Mouse (Mus musculus) lung, adult 18-20 months (tissue): Measurements from ENCODE around the gene Olfr1352.
"Not testable (repeated sequence)": the region's sequence is repeated elsewhere in the genome, so short reads cannot be mapped to it uniquely, and the experiment has no call there.

ENCODE experiments used
- DNase-seq, 2 experiments: peaks; one replicate each; pipeline ENCODE4 v3.0.0; 2022; ENCODE audit warnings: mixed read lengths in 2 of 2

Gene Olfr1352

DNA sequence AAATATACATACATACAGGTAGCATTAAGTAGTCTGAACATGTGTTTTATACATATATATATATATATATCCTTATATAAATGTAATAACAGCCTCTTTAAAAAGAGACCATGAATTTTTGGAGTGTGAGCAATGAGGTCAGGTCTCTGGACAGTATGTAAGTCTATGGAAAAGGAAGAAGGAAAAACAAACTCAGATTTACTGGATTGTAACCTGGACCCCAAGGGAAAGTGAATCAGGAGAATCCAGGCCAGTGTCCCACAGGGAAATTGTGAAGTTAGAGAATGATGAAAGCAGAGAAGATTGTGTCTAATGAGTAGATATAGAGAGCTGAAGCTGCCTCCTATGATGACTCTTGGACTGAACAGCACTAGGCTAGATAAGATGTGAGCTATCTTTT is at the start of gene Olfr1352:
Gene Olfr1352, plus strand, starts transcription at position 301 of the 400 bp plus-strand sequence.
- DNase-seq = no peak

DNA sequence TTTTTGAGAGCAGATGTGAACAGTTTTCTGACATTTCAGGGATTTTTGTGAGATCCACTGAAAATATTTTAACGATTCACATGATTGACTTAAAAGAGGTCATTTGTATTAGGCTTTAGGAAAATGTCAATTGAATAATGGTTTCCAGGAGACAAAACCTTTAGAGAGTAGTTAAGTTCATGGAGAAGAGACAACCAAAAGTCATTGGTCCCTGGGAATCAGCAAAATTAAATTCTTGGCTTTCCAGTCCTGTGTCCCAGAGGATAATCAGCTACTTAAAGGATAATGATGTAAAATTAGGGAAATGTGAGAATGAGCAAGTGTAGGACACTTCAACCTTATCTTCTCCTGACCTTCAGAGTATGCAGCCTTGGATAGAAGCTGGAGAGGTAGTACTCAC is 30.5 kb upstream of the Olfr1352 start, which contains the start of gene Olfr8:
Gene Olfr8, plus strand, starts transcription at position 301 of the 400 bp plus-strand sequence.
- not testable (repeated sequence) for DNase-seq

DNA sequence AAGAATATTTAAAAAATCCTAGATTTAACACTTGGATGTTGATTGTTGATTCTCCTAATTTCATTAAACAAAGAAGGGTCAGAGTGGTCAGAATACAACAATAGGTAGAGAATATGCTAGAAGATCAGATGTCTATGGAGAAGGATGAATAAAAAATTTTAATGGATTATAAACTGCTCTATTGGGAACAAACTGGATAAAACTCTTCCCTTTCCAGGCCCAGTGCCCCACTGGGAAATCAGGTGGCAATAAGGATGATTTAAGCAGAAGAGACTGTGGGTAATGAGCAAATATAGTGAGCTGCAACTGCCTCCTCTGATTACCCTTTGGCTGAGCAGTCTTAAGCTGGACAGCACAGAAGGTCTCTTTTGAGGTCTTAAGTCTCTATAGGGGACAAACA is 17.8 kb upstream of the Olfr1352 start, which contains the start of gene Olfr1353:
Gene Olfr1353, plus strand, starts transcription at position 301 of the 400 bp plus-strand sequence.
- not testable (repeated sequence) for DNase-seq

DNA sequence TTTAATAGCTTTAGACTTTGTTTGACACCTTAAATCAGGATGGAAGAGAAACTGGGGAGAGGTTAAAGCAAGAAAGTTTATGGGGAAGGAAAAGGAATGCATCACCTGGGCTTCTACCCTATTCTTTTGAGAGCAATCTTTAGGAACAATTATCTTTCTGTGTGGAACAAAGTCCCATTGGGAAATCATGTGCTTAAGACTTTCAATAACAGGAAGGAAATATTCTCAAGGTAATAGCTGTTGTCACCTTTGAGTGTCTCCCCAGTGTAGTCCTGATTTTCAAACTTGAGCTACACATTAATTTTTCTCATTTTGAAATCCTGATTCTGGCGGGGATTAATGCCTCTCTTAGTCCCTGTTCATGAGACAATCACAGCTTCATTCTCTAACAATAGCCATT is 31.3 kb downstream of the Olfr1352 start, which contains the start of gene Olfr1351:
Gene Olfr1351, plus strand, starts transcription at position 301 of the 400 bp plus-strand sequence.
- DNase-seq = no peak

DNA sequence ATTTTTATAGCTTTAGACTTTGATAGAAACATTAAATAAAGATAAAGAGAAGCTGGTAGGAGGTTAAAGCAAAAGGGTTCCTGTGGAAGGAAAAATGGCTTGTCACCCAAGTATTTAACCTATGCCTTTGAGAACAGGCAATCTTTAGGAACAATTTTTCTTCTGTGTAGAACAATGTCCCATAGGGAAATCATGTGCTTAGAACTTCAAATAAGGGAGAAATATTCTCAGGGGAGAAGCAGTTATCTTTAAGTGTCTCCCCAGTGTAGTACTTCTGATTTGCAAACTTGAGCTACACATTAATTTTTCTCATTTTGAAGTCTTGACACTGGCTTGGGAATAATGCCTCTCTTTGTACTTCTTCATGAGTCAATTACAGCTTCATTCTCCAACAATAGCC is 47.6 kb downstream of the Olfr1352 start, which contains the start of gene Olfr57:
Gene Olfr57, plus strand, starts transcription at position 301 of the 400 bp plus-strand sequence.
- no peak for DNase-seq
